Mouse (Mus musculus) erythroblast, embryonic 14.5 days (primary cell): ENCODE measurements around the gene Cog2.

Source experiments
- GATA1 ChIP-seq: IDR thresholded peaks from 2 replicates; pipeline ENCODE4 v1.6.1; 2012; ENCODE audit warnings: low read length, inconsistent platforms, mixed read lengths
- TAL1 ChIP-seq: IDR thresholded peaks from 3 replicates; pipeline ENCODE4 v1.6.1; 2012; ENCODE audit warnings: low read length, inconsistent platforms, mixed read lengths

DNA sequence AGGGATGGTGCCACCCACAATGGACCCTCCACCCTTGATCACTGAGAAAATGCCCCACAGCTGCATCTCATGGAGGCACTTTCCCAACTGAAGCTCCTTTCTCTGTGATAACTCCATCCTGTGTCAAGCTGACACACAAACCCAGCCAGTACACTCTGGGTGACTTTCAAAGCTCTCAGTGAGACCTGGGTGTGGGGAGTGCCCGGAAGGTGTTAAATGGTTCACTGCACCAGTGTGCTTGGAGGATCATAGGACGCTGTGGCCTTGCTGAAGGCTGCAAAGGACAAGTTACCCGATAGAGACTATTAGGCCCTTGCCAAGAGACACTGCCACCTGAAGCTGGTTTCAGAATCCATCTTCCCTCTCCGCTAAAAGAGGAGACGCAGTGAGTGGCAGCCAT lies 44.9 kb upstream of the Cog2 start:
- no peak for TF ChIP-seq GATA1
- no peak for TF ChIP-seq TAL1
